Mouse (Mus musculus) right cerebral cortex, postnatal 25 days (tissue): ENCODE results near the gene Nalcn.
"Not testable (repeated sequence)": the region's sequence is repeated elsewhere in the genome, so short reads cannot be mapped to it uniquely, and the experiment has no call there.

ENCODE experiments used
- DNase-seq: peaks from one replicate; pipeline ENCODE4 v3.0.0; 2022

The Nalcn gene

DNA sequence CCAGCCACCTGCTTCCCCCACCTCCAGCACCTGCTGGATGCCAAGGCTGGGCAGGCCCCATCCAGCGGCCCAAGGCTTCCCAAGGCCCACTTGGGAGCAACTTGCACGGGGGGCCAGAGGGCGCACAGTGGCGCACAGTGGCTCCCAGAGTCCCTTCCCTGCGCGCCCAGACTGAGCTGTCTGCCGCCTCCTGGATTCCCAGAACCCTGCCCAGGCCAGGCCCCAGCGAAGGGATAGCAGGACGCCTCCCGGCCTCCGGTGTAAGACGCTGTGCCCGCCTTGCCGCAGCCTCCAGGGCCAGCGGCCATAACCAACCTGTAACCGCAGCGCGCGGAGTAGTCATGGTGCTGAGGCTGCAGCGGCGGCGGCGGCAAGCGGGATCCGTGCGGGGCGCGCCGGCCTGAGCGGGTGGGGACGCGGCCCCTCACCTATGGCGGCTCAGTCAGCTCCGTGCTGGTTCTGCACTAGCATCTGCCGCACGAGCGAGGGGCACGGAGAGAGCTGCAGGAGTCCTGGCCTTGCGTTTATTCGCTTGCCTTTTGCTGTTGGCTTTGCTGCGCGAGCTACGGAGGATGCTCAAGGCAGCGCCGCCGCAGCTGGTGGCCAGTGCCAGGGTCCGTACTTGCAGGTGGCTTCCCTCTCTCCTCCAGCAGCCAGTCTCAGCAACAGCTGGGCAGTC is at the start of gene Nalcn:
Gene Nalcn (minus strand): TSS at position 644 of the 679 bp plus-strand sequence.
- DNase-seq: peak; percentile 80

DNA sequence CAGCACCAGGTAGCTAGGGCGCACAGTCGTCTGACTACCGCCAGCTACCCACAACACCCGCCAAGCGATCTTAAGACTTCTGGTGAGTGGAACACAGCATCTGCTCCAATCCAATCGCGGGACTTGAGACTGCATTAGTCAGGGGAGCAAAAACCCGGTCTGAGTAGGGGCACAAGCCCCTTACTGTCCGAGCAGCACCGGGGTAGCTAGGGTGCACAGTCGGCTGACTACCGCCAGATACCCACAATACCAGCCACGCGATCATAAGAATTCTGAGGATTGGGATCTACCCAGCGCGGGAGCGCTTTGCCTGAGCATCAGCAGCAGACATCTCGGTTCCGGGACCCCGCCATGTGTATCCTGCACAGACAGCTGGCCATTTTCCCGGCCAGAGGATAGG is 44.1 kb upstream of the Nalcn start:
- DNase-seq: not testable (repeated sequence)

DNA sequence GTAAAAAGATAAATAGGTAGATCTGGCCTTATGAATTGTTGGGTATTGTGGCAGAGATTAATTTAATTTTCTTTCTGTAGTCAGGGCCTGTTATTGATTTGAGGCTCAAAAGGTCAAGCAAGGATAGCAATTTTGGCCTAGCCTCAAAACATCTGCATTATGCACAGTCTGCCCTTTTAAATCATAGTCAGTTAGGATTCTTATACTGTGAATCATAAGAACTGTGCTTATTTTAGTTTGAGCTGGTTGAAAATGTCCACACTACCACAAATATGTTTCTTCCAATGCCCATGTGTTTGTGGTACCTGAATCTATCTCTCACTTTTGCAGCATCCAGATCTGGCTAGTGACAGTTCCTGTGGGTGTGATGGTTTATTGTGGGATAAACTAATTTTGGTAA is 37.5 kb upstream of the Nalcn start:
- no peak for DNase-seq

DNA sequence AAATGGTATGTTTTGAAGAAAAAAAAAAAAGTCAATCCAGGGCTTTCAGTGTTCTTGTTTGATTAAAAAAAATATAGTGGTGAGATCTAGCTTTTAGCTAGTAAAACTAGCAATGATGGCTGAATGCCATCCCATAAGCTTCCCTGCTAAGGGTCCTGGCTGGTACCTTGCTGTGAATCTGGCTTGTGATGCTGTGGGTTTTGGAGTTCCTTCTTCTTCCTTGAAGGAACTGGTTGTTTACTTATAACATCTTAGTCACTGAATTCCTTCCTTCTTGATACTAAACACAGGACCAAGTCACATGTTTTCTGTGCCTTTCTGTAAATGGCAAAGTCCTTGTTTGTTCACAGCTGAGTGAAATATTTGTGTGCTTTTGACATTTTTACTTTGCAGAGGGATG is 36.3 kb upstream of the Nalcn start:
- no peak for DNase-seq

DNA sequence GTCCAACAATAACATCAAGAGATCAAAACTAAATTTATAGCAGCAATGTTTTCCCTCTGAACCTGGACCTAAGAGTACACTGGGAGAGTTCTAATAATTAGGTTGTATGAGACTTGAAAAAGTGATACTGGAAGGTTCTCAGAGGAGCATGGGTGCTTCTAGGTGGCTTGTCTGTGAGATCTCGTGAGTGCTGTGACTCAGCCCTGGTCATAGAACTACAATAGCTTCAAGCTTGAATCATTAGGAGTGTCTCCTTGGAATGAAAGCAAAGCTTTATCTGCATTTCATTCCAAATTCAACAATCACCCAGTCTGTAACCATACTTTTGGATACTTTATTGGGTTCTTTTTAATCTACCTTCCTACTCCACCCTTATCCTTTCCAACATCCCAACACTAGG is 35.4 kb upstream of the Nalcn start:
- no peak for DNase-seq

DNA sequence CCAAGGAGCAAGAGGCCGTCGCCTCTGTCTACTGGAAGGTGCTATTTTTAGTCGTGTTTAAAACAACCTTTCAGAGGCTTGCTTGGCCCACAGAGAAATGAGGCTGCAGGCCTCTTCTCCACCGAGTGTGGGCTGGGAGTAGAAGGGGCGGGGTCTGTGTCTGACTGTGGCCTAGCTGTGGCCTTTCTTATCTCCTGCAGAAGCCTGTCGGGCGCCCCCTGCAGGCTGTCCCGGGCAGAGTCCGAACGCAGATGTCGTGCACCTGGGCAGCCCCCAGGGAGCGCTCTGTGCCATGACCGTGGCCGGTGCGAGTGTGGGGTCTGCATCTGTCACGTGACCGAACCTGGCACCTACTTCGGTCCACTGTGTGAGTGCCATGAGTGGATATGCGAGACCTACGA is 34.1 kb upstream of the Nalcn start:
- DNase-seq: no peak

DNA sequence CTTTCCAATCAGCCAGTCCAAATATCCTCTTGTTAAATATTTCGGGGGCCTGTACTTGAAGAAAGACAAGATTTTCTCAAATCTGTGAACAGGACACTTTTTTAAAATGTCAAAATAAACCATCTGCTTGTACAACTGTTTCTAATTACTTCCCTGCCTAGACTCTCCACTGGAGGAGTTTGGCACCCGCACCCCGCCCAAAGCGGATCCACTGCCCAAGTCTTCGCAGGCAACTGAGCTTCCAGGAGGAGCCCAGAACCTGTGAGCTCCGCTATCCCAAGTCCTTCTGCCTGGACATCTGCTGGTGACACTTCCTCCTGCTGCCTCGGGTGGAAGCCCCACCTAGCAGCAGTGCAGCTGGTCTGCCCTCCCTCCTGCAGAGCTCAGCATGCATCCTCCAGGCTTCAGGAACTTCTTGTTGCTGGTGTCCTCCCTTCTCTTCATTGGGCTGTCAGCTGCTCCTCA is 33.0 kb upstream of the Nalcn start, which contains the start of gene Itgbl1:
Gene Itgbl1 (plus strand): TSS at position 51 of the 465 bp plus-strand sequence.
- peak; percentile 47 for DNase-seq

- DNase-seq: no peak
Measured at GRCm38 (mm10) chr14:123627180-123627562, 227 bp upstream of the Nalcn start.

DNA sequence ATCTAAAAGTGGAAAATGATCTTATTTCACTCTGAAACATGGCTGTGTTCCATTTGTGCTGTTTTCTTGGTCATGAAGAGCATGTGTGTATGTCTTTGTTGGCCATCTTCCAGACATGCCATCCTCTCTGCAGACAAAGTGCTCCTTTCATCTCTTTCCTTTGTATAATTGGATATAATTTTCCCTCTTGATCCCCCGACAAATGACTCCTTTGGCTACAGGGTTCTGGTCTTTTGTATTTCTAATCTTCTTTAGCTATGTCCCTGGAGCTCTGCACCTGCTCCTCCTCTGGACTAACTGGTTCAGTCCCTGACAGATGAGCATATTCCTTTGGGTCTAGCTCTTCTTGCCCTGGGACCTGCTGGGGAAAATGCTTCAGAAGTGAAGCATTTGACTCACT is 4.0 kb downstream of the Nalcn start:
- DNase-seq: no peak

DNA sequence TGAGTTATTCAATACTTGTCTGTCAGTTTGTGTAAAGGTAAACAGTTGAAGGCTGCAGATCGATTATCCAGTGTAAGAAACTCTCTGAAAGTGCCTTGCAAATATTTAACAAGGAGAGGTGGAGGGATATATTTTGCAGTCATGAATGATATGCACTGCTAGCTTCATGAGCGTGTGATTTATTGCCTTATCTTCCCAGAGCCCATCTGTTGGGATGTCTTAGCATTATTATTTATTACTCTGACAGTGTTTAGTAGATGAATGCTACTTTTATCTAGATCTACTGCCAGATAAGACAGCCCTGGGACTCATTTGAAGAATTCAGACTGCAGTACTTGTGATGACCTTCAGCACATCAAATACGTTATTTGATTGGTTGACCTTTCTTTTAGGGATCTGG is 31.7 kb downstream of the Nalcn start:
- DNase-seq: no peak

DNA sequence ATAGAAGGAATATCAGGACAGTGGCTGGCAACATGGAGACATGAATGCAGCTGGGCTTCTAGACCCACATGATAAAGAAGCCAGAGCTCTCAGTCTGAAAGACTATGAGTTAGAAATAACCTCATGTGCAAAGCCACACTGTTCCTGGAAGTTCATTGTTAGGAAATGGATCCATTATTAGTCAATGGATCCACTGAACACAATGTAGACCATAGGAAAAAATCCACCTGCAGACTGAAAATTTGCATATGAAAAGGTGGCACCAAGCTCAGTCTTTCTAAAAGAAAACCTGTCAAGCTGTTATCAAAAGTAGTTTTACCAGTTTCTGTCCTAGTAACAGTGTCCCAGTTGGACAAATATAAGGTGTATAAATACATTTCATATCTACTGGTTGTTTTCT is 39.5 kb downstream of the Nalcn start:
- DNase-seq: no peak

DNA sequence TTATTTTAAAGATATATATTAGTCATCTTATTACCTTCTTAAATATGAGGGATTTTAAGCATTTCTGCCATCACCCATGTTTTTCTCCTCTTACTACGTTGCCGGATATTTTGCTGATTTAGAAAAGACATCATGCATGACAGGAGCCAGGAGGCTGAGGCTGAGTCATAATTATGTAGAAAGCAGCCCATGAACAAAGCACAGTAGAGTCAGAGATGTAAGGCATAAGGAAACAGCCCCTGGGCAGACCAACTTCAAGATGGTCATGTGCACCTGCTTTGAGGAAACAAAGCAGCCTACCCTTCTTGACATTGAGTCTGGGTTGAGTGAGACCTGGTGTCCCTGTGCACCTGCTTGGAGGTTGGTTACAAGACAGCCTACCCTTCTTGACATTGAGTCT is 44.5 kb downstream of the Nalcn start:
- DNase-seq: no peak

GRCm38 (mm10) chr14:123575356-123575755 is 51.6 kb downstream of the Nalcn start:
- no peak for DNase-seq

DNA sequence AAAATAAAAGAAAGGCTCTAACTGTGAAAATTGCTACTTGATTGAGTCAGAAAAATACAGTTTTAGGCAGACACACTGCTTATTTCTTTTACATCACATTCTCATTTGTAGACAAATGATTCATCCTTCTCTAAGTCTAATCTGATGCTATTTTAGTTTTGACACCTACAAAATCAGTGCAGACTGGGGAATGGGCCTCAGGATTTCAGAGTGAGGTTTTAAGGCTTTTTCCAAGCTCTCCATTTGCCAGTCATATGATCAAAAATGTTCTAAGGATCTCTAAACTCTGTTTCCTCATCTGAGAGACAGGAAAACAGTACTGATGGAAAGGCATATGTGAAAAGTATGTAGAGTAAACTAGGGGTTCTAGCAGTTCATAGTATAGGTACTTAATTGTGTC is 52.0 kb downstream of the Nalcn start:
- DNase-seq: no peak

DNA sequence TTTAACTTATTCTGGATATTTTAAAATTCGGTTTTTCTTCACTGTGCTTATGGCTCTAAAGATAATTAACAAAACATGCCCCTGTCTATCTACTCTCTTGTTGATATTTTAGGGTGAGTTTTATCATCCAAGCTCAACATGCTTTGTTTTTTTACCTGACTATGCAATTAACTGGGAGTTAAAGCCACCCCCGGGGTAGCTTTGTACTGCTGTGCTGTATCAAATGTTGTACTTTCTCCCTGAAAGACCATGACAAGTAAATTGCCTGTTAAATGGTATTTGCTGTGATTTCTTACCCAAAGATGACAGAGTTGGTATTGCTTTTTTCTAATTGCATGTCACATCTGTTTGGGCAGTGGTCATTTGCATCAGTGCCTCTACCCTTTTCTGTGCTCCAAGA is 60.3 kb downstream of the Nalcn start:
- DNase-seq: no peak

DNA sequence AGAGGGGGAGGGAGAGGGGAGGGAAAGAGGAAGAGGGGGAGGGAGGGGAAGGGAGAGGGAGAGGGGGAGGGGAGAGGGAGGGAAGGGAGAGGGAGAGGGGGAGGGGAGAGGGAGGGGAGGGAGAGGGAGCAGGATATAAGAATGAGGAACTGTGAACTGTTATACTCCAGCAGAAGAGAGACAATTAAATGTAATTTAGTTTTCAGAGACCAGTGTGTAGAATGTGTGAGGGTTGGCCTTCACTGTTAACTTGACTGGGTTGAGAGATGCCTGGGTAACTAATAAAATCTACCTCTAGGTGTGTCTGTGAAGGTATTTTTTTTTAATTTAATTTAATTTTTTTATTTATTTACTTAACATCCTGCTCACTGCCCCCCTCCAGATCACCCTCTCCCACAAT is 71.4 kb downstream of the Nalcn start:
- DNase-seq: no peak

DNA sequence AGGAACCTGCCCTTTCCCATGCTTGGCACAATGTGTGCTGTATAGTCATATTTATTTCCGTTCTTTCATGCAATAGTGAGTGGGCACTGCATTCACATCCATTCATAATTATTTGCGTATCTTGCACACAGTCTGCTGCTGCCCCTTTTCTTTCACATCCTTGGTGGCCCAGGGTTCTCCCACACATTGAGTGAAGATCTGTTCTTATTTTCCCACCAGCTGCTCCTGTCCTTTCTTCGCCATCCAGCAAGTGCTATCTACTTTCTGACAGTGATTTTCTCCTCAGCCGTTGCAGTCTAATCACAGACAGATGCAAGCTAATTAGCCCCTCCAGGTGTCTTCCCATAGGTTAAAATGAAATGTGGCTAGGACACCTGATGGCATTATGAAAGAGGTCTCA is 72.0 kb downstream of the Nalcn start:
- DNase-seq: no peak

DNA sequence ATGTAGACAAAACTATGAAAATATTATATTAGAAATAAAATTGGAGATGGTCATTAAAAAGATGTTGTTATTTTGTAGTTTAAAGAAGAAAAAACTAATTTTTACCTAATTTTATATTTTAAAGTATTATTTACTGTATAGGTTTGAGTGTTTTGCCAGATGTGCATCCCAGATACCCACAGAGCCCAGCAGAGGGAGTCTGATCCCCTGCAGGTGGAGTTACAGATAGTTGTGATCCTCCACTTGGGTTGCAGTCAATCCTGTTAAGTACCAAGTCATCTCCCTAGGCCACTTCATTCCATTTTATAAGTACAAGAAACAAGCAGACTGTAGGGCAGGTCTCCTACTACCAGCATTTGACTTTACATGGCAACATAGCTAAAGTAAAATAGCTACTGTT is 84.6 kb downstream of the Nalcn start:
- DNase-seq: no peak

GRCm38 (mm10) chr14:123535636-123536035 is 91.3 kb downstream of the Nalcn start:
- no peak for DNase-seq

DNA sequence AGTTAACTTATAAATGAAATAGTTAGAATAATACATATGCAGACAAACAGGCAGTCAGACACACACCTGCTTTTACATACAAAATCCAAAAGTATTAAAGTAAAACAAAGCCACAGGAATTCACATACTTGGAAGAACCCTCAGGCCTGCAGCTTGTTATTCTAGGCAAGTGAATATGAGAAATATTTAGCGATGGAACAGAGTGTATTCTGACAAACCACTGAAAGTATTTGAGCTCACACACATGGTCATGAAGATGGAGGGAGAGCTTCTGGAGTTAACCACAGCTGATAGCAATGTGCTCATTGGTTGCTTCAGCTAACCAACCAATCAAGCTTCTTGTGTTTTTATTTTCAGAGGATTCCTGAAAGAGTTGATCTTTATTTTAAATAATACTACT is 93.9 kb downstream of the Nalcn start:
- DNase-seq: no peak

DNA sequence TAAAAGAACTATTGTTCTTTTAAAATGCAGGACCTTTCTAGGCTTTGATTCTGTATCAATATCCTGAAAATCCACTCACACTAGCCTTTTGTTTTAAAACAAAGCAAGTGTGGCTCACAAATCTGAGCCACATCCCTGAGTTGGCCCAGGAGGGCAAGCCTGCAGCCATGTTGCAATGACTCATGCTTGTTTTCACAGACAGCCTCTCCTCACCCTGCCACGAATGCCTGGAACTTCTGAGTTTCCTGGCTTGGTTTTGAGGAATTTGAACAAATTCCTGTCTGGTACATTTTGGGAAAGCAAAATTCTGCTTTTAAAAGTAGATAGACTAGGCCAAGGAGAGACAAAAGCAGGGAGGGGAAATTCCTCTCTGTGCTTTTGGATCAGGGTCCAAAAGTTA is 95.7 kb downstream of the Nalcn start:
- DNase-seq: no peak

DNA sequence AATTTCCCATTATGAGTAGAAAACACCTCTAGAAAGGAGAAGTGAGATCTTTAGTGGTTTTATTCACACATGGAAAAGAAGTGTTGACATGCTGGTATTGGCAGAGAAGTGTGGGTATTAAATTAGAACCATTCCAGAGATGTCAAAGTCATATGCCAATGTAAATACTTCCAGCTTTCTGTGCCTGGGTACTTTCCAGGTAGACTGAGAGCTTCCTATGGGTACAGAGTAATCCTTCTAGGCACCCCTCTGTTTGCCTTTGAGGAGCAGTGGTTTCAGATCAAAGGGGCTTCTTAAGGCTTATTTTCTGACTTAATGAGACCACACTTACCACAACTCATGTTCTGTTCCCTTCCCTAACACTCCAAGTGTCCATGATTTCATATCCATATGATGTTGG is 97.8 kb downstream of the Nalcn start:
- no peak for DNase-seq

GRCm38 (mm10) chr14:123513376-123514141 is 113.4 kb downstream of the Nalcn start:
- DNase-seq: peak; percentile 55

- no peak for DNase-seq
Measured at GRCm38 (mm10) chr14:123512923-123513322, 114.0 kb downstream of the Nalcn start.

DNA sequence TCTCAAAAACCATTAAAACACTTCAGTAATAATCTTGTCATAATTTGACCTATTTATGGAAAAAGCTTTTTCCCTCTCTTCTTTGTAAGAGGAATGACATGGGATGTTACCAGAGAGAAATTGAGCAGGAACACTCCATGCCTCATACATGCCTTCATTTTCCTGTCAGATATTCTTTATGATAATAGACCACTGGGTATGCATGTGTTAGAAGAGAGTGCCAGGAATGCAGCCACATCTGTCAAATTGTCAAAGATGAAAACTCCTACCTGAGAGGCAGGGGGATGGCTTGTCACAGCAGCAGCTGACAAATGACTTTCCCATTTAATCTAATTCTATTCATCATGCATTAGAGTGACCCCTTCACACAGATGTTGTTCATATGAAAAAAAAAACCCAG is 131.4 kb downstream of the Nalcn start:
- DNase-seq: no peak
